Mouse (Mus musculus): ENCODE data around the gene H2-Oa. TPM values are rescaled to one million over a fixed set of nuclear protein-coding genes. Genes with fewer than 3 reads are reported as not detected.

The H2-Oa gene
- polyA plus RNA-seq, 1 experiment from 2014 or later = 0.37 TPM

- 0 out of 2 replicates have a peak, but pooled peaks cover 3% of the 10 kb centered on the region for H3K27me3 ChIP-seq (replicated peaks)
- H3K4me1 ChIP-seq = peaks cover 7% of the 10 kb centered on the region
- H3K4me2 ChIP-seq = no peak overlapping the region
- H3K27ac ChIP-seq = no peak overlapping the region
- 63% methylated on average over 6 of the region's 6 CpGs for WGBS (ENCODE audit: insufficient replicate concordance)
- ATAC-seq = no peak
- no peaks in the 10 kb centered on the region for H3K36me3 ChIP-seq
- no peak overlapping the region for H3K9ac ChIP-seq
- H3K9me3 ChIP-seq (replicated peaks) = no peaks in the 10 kb centered on the region
- H3K4me3 ChIP-seq = no peak overlapping the region
These were observed 10.7 kb downstream of the H2-Oa start for GRCm38 (mm10) chr17:34102831-34103230.

- Histone ChIP-seq H3K36me3 (peaks cover 10% of the 10 kb centered on the region), H3K4me2 (no peak overlapping the region), H3K4me1 (peaks cover 7% of the 10 kb centered on the region), H3K4me3 (no peak overlapping the region), H3K9me3 (replicated peaks) (no peaks in the 10 kb centered on the region), H3K27me3 (replicated peaks) (0 out of 2 replicates have a peak, but pooled peaks cover 3% of the 10 kb centered on the region), H3K27ac (no peak overlapping the region), H3K9ac (no peak overlapping the region)
- WGBS (ENCODE audit: insufficient replicate concordance) = 73% methylated on average over 9 of the region's 9 CpGs
- ATAC-seq = no peak
These were observed 12.7 kb downstream of the H2-Oa start for GRCm38 (mm10) chr17:34104804-34105203.

- H3K9ac ChIP-seq = no peak overlapping the region
- peaks cover 7% of the 10 kb centered on the region for H3K4me1 ChIP-seq
- ATAC-seq = no peak
- no peaks in the 10 kb centered on the region for H3K9me3 ChIP-seq (replicated peaks)
- peaks cover 28% of the 10 kb centered on the region for H3K36me3 ChIP-seq
- WGBS (ENCODE audit: insufficient replicate concordance) = 75% methylated on average over 7 of the region's 7 CpGs
- H3K4me2 ChIP-seq = no peak overlapping the region
- no peak overlapping the region for H3K4me3 ChIP-seq
- H3K27ac ChIP-seq = no peak overlapping the region
- 0 out of 2 replicates have a peak, but pooled peaks cover 3% of the 10 kb centered on the region for H3K27me3 ChIP-seq (replicated peaks)
These were observed 14.4 kb downstream of the H2-Oa start for GRCm38 (mm10) chr17:34106555-34106954.

- Histone ChIP-seq H3K4me3 (no peak overlapping the region), H3K27me3 (replicated peaks) (0 out of 2 replicates have a peak, but pooled peaks cover 3% of the 10 kb centered on the region), H3K27ac (no peak overlapping the region), H3K4me2 (no peak overlapping the region), H3K36me3 (peaks cover 35% of the 10 kb centered on the region), H3K9me3 (replicated peaks) (no peaks in the 10 kb centered on the region), H3K4me1 (no peaks in the 10 kb centered on the region), H3K9ac (no peak overlapping the region)
- no peak for ATAC-seq
- WGBS (ENCODE audit: insufficient replicate concordance) = 74% methylated on average over 7 of the region's 7 CpGs
These were observed 15.1 kb downstream of the H2-Oa start for GRCm38 (mm10) chr17:34107109-34107867.

GRCm38 (mm10) chr17:34108460-34108859, 16.3 kb downstream of the H2-Oa start:
- WGBS (ENCODE audit: insufficient replicate concordance) = 84% methylated on average over 5 of the region's 6 CpGs
- H3K9me3 ChIP-seq (replicated peaks) = no peaks in the 10 kb centered on the region
- H3K27me3 ChIP-seq (replicated peaks) = 0 out of 2 replicates have a peak, but pooled peaks cover 3% of the 10 kb centered on the region
- H3K4me1 ChIP-seq = no peaks in the 10 kb centered on the region
- peaks cover 47% of the 10 kb centered on the region for H3K36me3 ChIP-seq
- no peak overlapping the region for H3K27ac ChIP-seq
- H3K9ac ChIP-seq = no peak overlapping the region
- no peak overlapping the region for H3K4me3 ChIP-seq
- ATAC-seq = no peak
- H3K4me2 ChIP-seq = no peak overlapping the region

GRCm38 (mm10) chr17:34109038-34109805, 17.1 kb downstream of the H2-Oa start:
- Histone ChIP-seq H3K27ac (no peak overlapping the region), H3K27me3 (replicated peaks) (0 out of 2 replicates have a peak, but pooled peaks cover 3% of the 10 kb centered on the region), H3K4me1 (0 out of 2 replicates have a peak, but pooled peaks cover 3% of the 10 kb centered on the region), H3K4me3 (no peak overlapping the region), H3K36me3 (peaks cover 54% of the 10 kb centered on the region), H3K9me3 (replicated peaks) (no peaks in the 10 kb centered on the region), H3K4me2 (no peak overlapping the region), H3K9ac (no peak overlapping the region)
- peak; percentile 19; the same call in 1 of the 2 replicates for ATAC-seq
- WGBS (ENCODE audit: insufficient replicate concordance) = 75% methylated on average over 14 of the region's 14 CpGs

GRCm38 (mm10) chr17:34109806-34110195, 17.7 kb downstream of the H2-Oa start:
- Histone ChIP-seq H3K4me1 (peaks cover 7% of the 10 kb centered on the region; the same call in 1 of the 2 replicates), H3K9ac (no peak overlapping the region), H3K27ac (no peak overlapping the region), H3K27me3 (replicated peaks) (no peaks in the 10 kb centered on the region), H3K4me2 (no peak overlapping the region), H3K4me3 (no peak overlapping the region), H3K36me3 (peaks cover 60% of the 10 kb centered on the region), H3K9me3 (replicated peaks) (no peaks in the 10 kb centered on the region)
- 59% methylated on average over 3 of the region's 3 CpGs for WGBS (ENCODE audit: insufficient replicate concordance)
- peak; percentile 25; the same call in 1 of the 2 replicates for ATAC-seq

GRCm38 (mm10) chr17:34110309-34110708, 18.2 kb downstream of the H2-Oa start:
- H3K36me3 ChIP-seq = peaks cover 65% of the 10 kb centered on the region
- no peaks in the 10 kb centered on the region for H3K27me3 ChIP-seq (replicated peaks)
- WGBS (ENCODE audit: insufficient replicate concordance) = 79% methylated on average over 8 of the region's 8 CpGs
- no peak overlapping the region for H3K4me3 ChIP-seq
- no peaks in the 10 kb centered on the region for H3K9me3 ChIP-seq (replicated peaks)
- no peak overlapping the region for H3K4me2 ChIP-seq
- no peak for ATAC-seq
- H3K27ac ChIP-seq = peak overlapping the region; percentile 37
- no peak overlapping the region for H3K9ac ChIP-seq
- peaks cover 12% of the 10 kb centered on the region for H3K4me1 ChIP-seq

GRCm38 (mm10) chr17:34114114-34114513, 22.0 kb downstream of the H2-Oa start:
- no peaks in the 10 kb centered on the region for H3K27me3 ChIP-seq (replicated peaks)
- H3K9me3 ChIP-seq (replicated peaks) = no peaks in the 10 kb centered on the region
- H3K4me3 ChIP-seq = no peak overlapping the region
- no peak for ATAC-seq
- no peak overlapping the region for H3K4me2 ChIP-seq
- H3K9ac ChIP-seq = no peak overlapping the region
- peaks cover 100% of the 10 kb centered on the region for H3K36me3 ChIP-seq
- 91% methylated on average over 7 of the region's 7 CpGs for WGBS (ENCODE audit: insufficient replicate concordance)
- H3K27ac ChIP-seq = no peak overlapping the region
- peaks cover 37% of the 10 kb centered on the region for H3K4me1 ChIP-seq

- ATAC-seq = no peak
- H3K4me2 ChIP-seq = peak overlapping the region; percentile 95
- WGBS (ENCODE audit: insufficient replicate concordance) = 43% methylated on average over 7 of the region's 7 CpGs
- peaks cover 49% of the 10 kb centered on the region for H3K4me1 ChIP-seq
- H3K27ac ChIP-seq = peak overlapping the region; percentile 33
- H3K9ac ChIP-seq = peak overlapping the region; percentile 99
- peak overlapping the region; percentile 100 for H3K4me3 ChIP-seq
- peaks cover 72% of the 10 kb centered on the region for H3K36me3 ChIP-seq
- no peaks in the 10 kb centered on the region for H3K9me3 ChIP-seq (replicated peaks)
- H3K27me3 ChIP-seq (replicated peaks) = no peaks in the 10 kb centered on the region
These were observed 24.7 kb downstream of the H2-Oa start for GRCm38 (mm10) chr17:34116736-34117370.

GRCm38 (mm10) chr17:34117421-34118112, 25.4 kb downstream of the H2-Oa start:
- 1% methylated on average over 5 of the region's 5 CpGs for WGBS (ENCODE audit: insufficient replicate concordance)
- ATAC-seq = no peak
- no peaks in the 10 kb centered on the region for H3K9me3 ChIP-seq (replicated peaks)
- peaks cover 51% of the 10 kb centered on the region for H3K4me1 ChIP-seq
- peak overlapping the region; percentile 99 for H3K9ac ChIP-seq
- H3K4me3 ChIP-seq = peak overlapping the region; percentile 100
- H3K27me3 ChIP-seq (replicated peaks) = no peaks in the 10 kb centered on the region
- peaks cover 65% of the 10 kb centered on the region for H3K36me3 ChIP-seq
- H3K27ac ChIP-seq = peak overlapping the region; percentile 99
- peak overlapping the region; percentile 95 for H3K4me2 ChIP-seq
